Mouse (Mus musculus) forebrain, embryonic 11.5 days (tissue): ENCODE results near the gene Hist2h2be. TPM values are rescaled to one million over a fixed set of nuclear protein-coding genes. Genes with fewer than 3 reads are reported as not detected.
A peak's percentile ranks its signal among the peaks of the same experiment; 100 is the strongest.
"Not testable (repeated sequence)": the region's sequence is repeated elsewhere in the genome, so short reads cannot be mapped to it uniquely, and the experiment has no call there.

Experiments used
- ATAC-seq: fragments of 200-750 bp; cut with Nextera tagmentation; replicated peaks from 2 replicates; pipeline ENCODE4 v1.8.0; 2017; ENCODE audit warnings: moderate TSS enrichment; ENCODE audit not compliant: low FRiP score
- DNase-seq: peaks from one replicate; pipeline ENCODE4 v3.0.0-alpha.2; 2017; ENCODE audit warnings: low spot score
- H3K27ac ChIP-seq: fragments of 300-500 bp; sonication (generic); 2 replicates; pipeline ENCODE4 v1.5.1; 2014; ENCODE audit warnings: low read depth, low read length
- H3K27me3 ChIP-seq: fragments of 300-500 bp; sonication (generic); 2 replicates; pipeline ENCODE4 v1.6.1; 2014; ENCODE audit warnings: mild to moderate bottlenecking, low read length, mixed read lengths; ENCODE audit not compliant: control insufficient read depth, insufficient read depth
- H3K36me3 ChIP-seq: fragments of 300-500 bp; sonication (generic); 2 replicates; pipeline ENCODE4 v1.6.1; 2014; ENCODE audit warnings: mild to moderate bottlenecking, low read length, moderate library complexity, mixed read lengths; ENCODE audit not compliant: control insufficient read depth, insufficient read depth
- H3K4me1 ChIP-seq: fragments of 300-500 bp; sonication (generic); replicated peaks from 2 replicates; pipeline ENCODE4 v1.6.1; 2014; ENCODE audit warnings: low read length, mixed read lengths; ENCODE audit not compliant: control insufficient read depth, insufficient read depth
- H3K4me2 ChIP-seq: fragments of 300-500 bp; sonication (generic); 2 replicates; pipeline ENCODE4 v1.6.1; 2014; ENCODE audit warnings: low read depth, mild to moderate bottlenecking, low read length, moderate library complexity, mixed read lengths; ENCODE audit not compliant: severe bottlenecking
- H3K4me3 ChIP-seq: fragments of 300-500 bp; sonication (generic); 2 replicates; pipeline ENCODE4 v1.5.1; 2014; ENCODE audit warnings: low read depth, low read length
- H3K9ac ChIP-seq: fragments of 300-500 bp; sonication (generic); 2 replicates; pipeline ENCODE4 v1.6.1; 2014; ENCODE audit warnings: low read length
- H3K9me3 ChIP-seq: fragments of 300-500 bp; sonication (generic); 2 replicates; pipeline ENCODE4 v1.6.1; 2016; ENCODE audit warnings: low read length, mixed read lengths; ENCODE audit not compliant: control insufficient read depth
- WGBS: fragments of 180-500 bp; shearing (Covaris S2); extraction: QIAGEN DNeasy Blood & Tissue Kit; methylation state at CpG from one replicate; pipeline ENCODE4 v1.1.7; 2014; 5-methylcytosine and 5-hydroxymethylcytosine counted together
- polyA plus RNA-seq: library from polyadenylated mRNA; unstranded; fragments of >200 nt; fragmentation: Nextera tagmentation; extraction: Ambion mirVana; gene quantifications from 2 replicates; pipeline ENCODE4 v1.2.1, GENCODE M21; 2014

The Hist2h2be gene
- polyA plus RNA-seq, 1 experiment from 2014 or later, result 15.8 TPM

GRCm38 (mm10) chr3:96219661-96220130, 1.2 kb upstream of the Hist2h2be start, which contains the start of the genes Bola1 and Hist2h2ab:
Gene Bola1, minus strand, starts transcription at chr3:96219709.
Gene Hist2h2ab, plus strand, starts transcription at chr3:96219865.
- peaks cover 10% of the 10 kb centered on the region; the same call in 1 of the 2 replicates for H3K4me1 ChIP-seq
- H3K27ac ChIP-seq, result peak within 1 kb of the TSS; percentile 98
- no peaks in the 10 kb centered on the region for H3K9me3 ChIP-seq
- DNase-seq (peak; percentile 86), ATAC-seq (peak; percentile 85)
- no peaks in the 10 kb centered on the region for H3K36me3 ChIP-seq
- peak within 1 kb of the TSS; percentile 44 for H3K4me3 ChIP-seq
- peak within 1 kb of the TSS; percentile 84 for H3K9ac ChIP-seq
- peak within 1 kb of the TSS; percentile 68 for H3K4me2 ChIP-seq
- WGBS, result under 1% methylated on average over 37 of the region's 37 CpGs
- H3K27me3 ChIP-seq, result no peaks in the 10 kb centered on the region

GRCm38 (mm10) chr3:96220131-96220764, 671 bp upstream of the Hist2h2be start:
- H3K9me3 ChIP-seq, H3K36me3 ChIP-seq, H3K27me3 ChIP-seq: not testable (repeated sequence)
- ATAC-seq, result peak; percentile 20
- H3K27ac ChIP-seq, result peak overlapping the region; percentile 98
- peaks cover 10% of the 10 kb centered on the region; the same call in 1 of the 2 replicates for H3K4me1 ChIP-seq
- WGBS, result under 1% methylated on average over 27 of the region's 47 CpGs
- H3K4me2 ChIP-seq, result peak overlapping the region; percentile 68
- DNase-seq, result peak; percentile 76
- H3K9ac ChIP-seq, result peak overlapping the region; percentile 84
- H3K4me3 ChIP-seq, result peak overlapping the region; percentile 44

GRCm38 (mm10) chr3:96221640-96222038, 720 bp downstream of the Hist2h2be start:
- peak overlapping the region; percentile 84 for H3K9ac ChIP-seq
- H3K27ac ChIP-seq, result peak overlapping the region; percentile 98
- DNase-seq, result no peak
- H3K4me2 ChIP-seq, result peak overlapping the region; percentile 68
- WGBS, result 22% methylated on average over 9 of the region's 9 CpGs
- peaks cover 10% of the 10 kb centered on the region; the same call in 1 of the 2 replicates for H3K4me1 ChIP-seq
- no peaks in the 10 kb centered on the region for H3K27me3 ChIP-seq
- no peaks in the 10 kb centered on the region for H3K9me3 ChIP-seq
- ATAC-seq, result no peak
- H3K36me3 ChIP-seq, result no peaks in the 10 kb centered on the region
- H3K4me3 ChIP-seq, result peak overlapping the region; percentile 44

GRCm38 (mm10) chr3:96222774-96223173, 1.9 kb downstream of the Hist2h2be start:
- DNase-seq (no peak), ATAC-seq (no peak)
- Histone ChIP-seq H3K4me2 (peak overlapping the region; percentile 24), H3K27me3 (no peaks in the 10 kb centered on the region), H3K9ac (no peak overlapping the region), H3K4me1 (peaks cover 12% of the 10 kb centered on the region; the same call in 1 of the 2 replicates), H3K9me3 (no peaks in the 10 kb centered on the region), H3K36me3 (no peaks in the 10 kb centered on the region), H3K4me3 (no peak overlapping the region), H3K27ac (no peak overlapping the region)
- WGBS, result 90% methylated on average over 4 of the region's 4 CpGs

GRCm38 (mm10) chr3:96225421-96225820, 4.5 kb downstream of the Hist2h2be start:
- H3K4me2 ChIP-seq, result no peak overlapping the region
- peaks cover 10% of the 10 kb centered on the region; the same call in 1 of the 2 replicates for H3K4me1 ChIP-seq
- H3K36me3 ChIP-seq, result no peaks in the 10 kb centered on the region
- WGBS, result 10% methylated on average over 2 of the region's 2 CpGs
- H3K9ac ChIP-seq, result peak overlapping the region; percentile 35
- H3K27ac ChIP-seq, result no peak overlapping the region
- no peaks in the 10 kb centered on the region for H3K27me3 ChIP-seq
- no peak for DNase-seq
- H3K4me3 ChIP-seq, result no peak overlapping the region
- no peak for ATAC-seq
- no peaks in the 10 kb centered on the region for H3K9me3 ChIP-seq

- DNase-seq (no peak), ATAC-seq (no peak)
- 77% methylated on average over 8 of the region's 8 CpGs for WGBS
- Histone ChIP-seq H3K27me3 (no peaks in the 10 kb centered on the region), H3K9me3 (no peaks in the 10 kb centered on the region), H3K4me2 (no peak overlapping the region), H3K4me3 (no peak overlapping the region), H3K27ac (no peak overlapping the region), H3K9ac (no peak overlapping the region), H3K36me3 (no peaks in the 10 kb centered on the region), H3K4me1 (peaks cover 10% of the 10 kb centered on the region; the same call in 1 of the 2 replicates)
These were observed 6.1 kb downstream of the Hist2h2be start for GRCm38 (mm10) chr3:96226695-96227648.

GRCm38 (mm10) chr3:96228828-96229227, 7.9 kb downstream of the Hist2h2be start:
- no peak overlapping the region for H3K4me2 ChIP-seq
- 81% methylated on average over 2 of the region's 2 CpGs for whole genome bisulfite sequencing
- H3K9me3 ChIP-seq, result no peaks in the 10 kb centered on the region
- no peak for ATAC-seq
- H3K36me3 ChIP-seq, result no peaks in the 10 kb centered on the region
- H3K27ac ChIP-seq, result no peak overlapping the region
- H3K27me3 ChIP-seq, result no peaks in the 10 kb centered on the region
- H3K9ac ChIP-seq, result no peak overlapping the region
- no peak overlapping the region for H3K4me3 ChIP-seq
- DNase-seq, result no peak
- peaks cover 5% of the 10 kb centered on the region; the same call in 1 of the 2 replicates for H3K4me1 ChIP-seq

- no peak overlapping the region for H3K9ac ChIP-seq
- 0 out of 2 replicates have a peak, but pooled peaks cover 2% of the 10 kb centered on the region for H3K4me1 ChIP-seq
- no peaks in the 10 kb centered on the region for H3K9me3 ChIP-seq
- ATAC-seq, result no peak
- no peak overlapping the region for H3K4me2 ChIP-seq
- 79% methylated on average over 2 of the region's 2 CpGs for WGBS
- H3K27ac ChIP-seq, result no peak overlapping the region
- H3K4me3 ChIP-seq, result no peak overlapping the region
- no peaks in the 10 kb centered on the region for H3K27me3 ChIP-seq
- DNase-seq, result no peak
- H3K36me3 ChIP-seq, result no peaks in the 10 kb centered on the region
These were observed 9.5 kb downstream of the Hist2h2be start for GRCm38 (mm10) chr3:96230404-96230803.
